16 mouse cellular contexts compared by ENCODE assay signal in genomic region chr16:12438622-12439021, GRCm38 (mm10).
"Had no signal": no experiment of that assay in that cellular context is flagged by ENCODE, and none has a peak within 500 bp of the region (broad histone marks: within the 10 kb centered on the region; RNA-seq: fewer than 3 reads in every experiment).

No protein-coding gene starts in this region.

- H3K36me3 ChIP-seq: neural tube, embryonic 13.5 days; neural tube, embryonic 15.5 days; stomach, embryonic 15.5 days had no signal

- H3K9me3 ChIP-seq: neural tube, embryonic 13.5 days; neural tube, embryonic 15.5 days; stomach, embryonic 15.5 days had no signal

- H3K27me3 ChIP-seq: neural tube, embryonic 13.5 days; neural tube, embryonic 15.5 days; stomach, embryonic 15.5 days had no signal

- H3K9ac ChIP-seq: neural tube, embryonic 13.5 days; neural tube, embryonic 15.5 days; stomach, embryonic 15.5 days had no signal

- DNase-seq: retina, postnatal 1 day; right cerebral cortex, adult 18-20 months; right cerebral cortex, postnatal 14 days; right cerebral cortex, postnatal 25 days; right cerebral cortex, postnatal 4 days; spleen, adult 18-20 months; thymus, adult 18-20 months; thymus, adult 2 months; thymus, postnatal 14 days; thymus, postnatal 25 days; thymus, postnatal 36 days; thymus, postnatal 4 days had no signal

- H3K4me2 ChIP-seq: neural tube, embryonic 13.5 days; neural tube, embryonic 15.5 days; stomach, embryonic 15.5 days had no signal

- H3K4me3 ChIP-seq: neural tube, embryonic 13.5 days; neural tube, embryonic 15.5 days; stomach, embryonic 15.5 days had no signal

- H3K27ac ChIP-seq: neural tube, embryonic 13.5 days; neural tube, embryonic 15.5 days; stomach, embryonic 15.5 days; stomach, postnatal 0 days had no signal

- H3K4me1 ChIP-seq: neural tube, embryonic 13.5 days; neural tube, embryonic 15.5 days; stomach, embryonic 15.5 days had no signal
